Mouse (Mus musculus): ENCODE measurements around the gene Maml3. TPM values are rescaled to one million over a fixed set of nuclear protein-coding genes. Genes with fewer than 3 reads are reported as not detected.

Gene Maml3
- total RNA-seq, 1 experiment = 1.2 TPM

DNA sequence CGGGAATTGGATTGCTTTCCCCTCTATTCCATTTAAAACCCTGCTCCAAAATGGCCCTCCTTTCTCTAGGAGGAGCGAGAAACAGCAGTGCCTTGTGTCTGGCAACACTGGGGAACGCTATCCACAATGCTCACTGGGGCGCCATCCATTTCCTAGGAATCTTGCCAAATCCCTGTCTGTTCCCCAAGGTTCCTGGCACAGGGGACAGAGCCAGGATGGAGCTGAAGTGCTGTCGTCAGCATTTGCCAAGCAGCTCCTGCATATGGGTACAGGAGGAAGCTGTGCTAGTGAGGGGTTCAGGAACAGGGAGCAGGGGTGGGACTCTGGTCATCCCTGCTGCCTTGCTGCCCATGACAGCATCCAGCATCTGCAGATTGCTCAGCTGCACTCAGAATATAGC, 215.1 kb downstream of the Maml3 start:
- in situ Hi-C loops (cut with MboI; ENCODE audit: low sequenced_read_pairs in 2 of 2, unreplicated experiment in 2 of 2) = no loop called here
- no peak for DNase-seq (ENCODE audit: low read depth, low spot score)
- H3K36me3 ChIP-seq (ENCODE audit: control insufficient read depth, insufficient read depth, low read length, poor library complexity, severe bottlenecking) = no peaks in the 10 kb centered on the region
- H3K9me3 ChIP-seq (ENCODE audit: control insufficient read depth, insufficient read depth, low read depth, low read length) = no peaks in the 10 kb centered on the region
- no peak overlapping the region for H3K9ac ChIP-seq (ENCODE audit: insufficient read depth, low read depth, low read length, poor library complexity, severe bottlenecking)
- peaks cover 0 to 9% of the 10 kb centered on the region in 2 experiments; a peak in 1 of 4 replicates for H3K4me1 ChIP-seq (ENCODE audit: control insufficient read depth in 2 of 2, insufficient read depth in 2 of 2, low read length in 2 of 2, poor library complexity in 1 of 2)
- H3K27ac ChIP-seq (ENCODE audit: insufficient read depth, low read depth, low read length, poor library complexity, severe bottlenecking) = no peak overlapping the region
- no peak for TF ChIP-seq ZC3H11A (IDR thresholded peaks at IDR 0.05; ENCODE audit: borderline replicate concordance, low read depth, low read length)
- no peak for TF ChIP-seq MAFK (IDR thresholded peaks at IDR 0.05; ENCODE audit: insufficient read depth, low read depth, low read length)
- no peak for TF ChIP-seq ZNF384 (IDR thresholded peaks at IDR 0.05; ENCODE audit: low read depth, low read length)
- TF ChIP-seq CHD2 (IDR thresholded peaks at IDR 0.05; ENCODE audit: low read depth, low read length) = no peak
- no peak for TF ChIP-seq HCFC1 (IDR thresholded peaks at IDR 0.05; ENCODE audit: borderline replicate concordance, insufficient read depth, low read length)
- no peak overlapping the region for H3K4me3 ChIP-seq (ENCODE audit: insufficient read depth in 1 of 2, low read depth in 1 of 2, low read length in 2 of 2, poor library complexity in 1 of 2, severe bottlenecking in 1 of 2)

DNA sequence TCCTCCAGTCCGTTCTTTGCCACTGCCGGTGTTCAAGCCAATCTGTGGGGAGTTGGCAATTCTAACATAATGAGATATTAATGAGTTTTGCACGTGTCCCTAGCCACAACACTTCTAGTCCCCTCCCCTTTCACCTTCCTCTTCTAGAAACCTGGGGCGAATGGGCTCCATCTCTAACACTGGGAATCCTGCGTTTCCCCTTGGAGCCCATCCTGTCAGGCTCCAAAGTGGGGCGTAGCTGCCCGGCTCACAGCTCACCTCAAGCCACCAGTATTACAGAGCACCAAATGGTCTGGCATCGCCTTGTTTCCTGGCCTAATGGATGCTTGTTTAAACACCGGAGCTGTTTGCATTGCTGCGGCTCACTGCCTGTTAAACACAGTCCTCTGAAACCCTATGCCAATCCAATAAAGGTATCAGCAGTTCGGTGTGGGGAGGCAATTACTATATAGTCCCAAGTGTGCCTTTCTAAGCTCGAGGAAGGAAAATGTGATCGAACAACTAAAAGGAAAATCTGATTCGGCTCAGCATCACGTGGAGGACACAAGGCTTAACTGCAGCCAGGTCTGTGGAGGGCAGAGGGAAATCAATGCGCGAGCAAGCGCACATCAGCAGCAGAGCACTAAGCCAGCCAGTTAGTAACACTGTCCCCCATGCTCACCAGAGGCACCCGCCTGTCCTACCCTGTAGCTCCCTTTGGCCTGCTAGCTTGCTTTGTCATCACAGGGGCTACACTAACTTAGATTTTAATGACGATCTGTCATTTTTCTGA, 216.0 kb downstream of the Maml3 start:
- Histone ChIP-seq H3K9me3 (ENCODE audit: control insufficient read depth, insufficient read depth, low read depth, low read length) (no peaks in the 10 kb centered on the region), H3K9ac (ENCODE audit: insufficient read depth, low read depth, low read length, poor library complexity, severe bottlenecking) (no peak overlapping the region), H3K4me1 (ENCODE audit: control insufficient read depth in 2 of 2, insufficient read depth in 2 of 2, low read length in 2 of 2, poor library complexity in 1 of 2) (peaks cover 0 to 9% of the 10 kb centered on the region in 2 experiments; a peak in 1 of 4 replicates), H3K36me3 (ENCODE audit: control insufficient read depth, insufficient read depth, low read length, poor library complexity, severe bottlenecking) (no peaks in the 10 kb centered on the region), H3K27ac (ENCODE audit: insufficient read depth, low read depth, low read length, poor library complexity, severe bottlenecking) (no peak overlapping the region), H3K4me3 (ENCODE audit: insufficient read depth in 1 of 2, low read depth in 1 of 2, low read length in 2 of 2, poor library complexity in 1 of 2, severe bottlenecking in 1 of 2) (peak overlapping the region in 1 of 2 experiments; percentile 10; a peak in 3 of 4 replicates)
- no peak for TF ChIP-seq MAFK (IDR thresholded peaks at IDR 0.05; ENCODE audit: insufficient read depth, low read depth, low read length)
- no peak for TF ChIP-seq ZNF384 (IDR thresholded peaks at IDR 0.05; ENCODE audit: low read depth, low read length)
- no peak for TF ChIP-seq CHD2 (IDR thresholded peaks at IDR 0.05; ENCODE audit: low read depth, low read length)
- no peak for TF ChIP-seq HCFC1 (IDR thresholded peaks at IDR 0.05; ENCODE audit: borderline replicate concordance, insufficient read depth, low read length)
- in situ Hi-C loops (cut with MboI; ENCODE audit: low sequenced_read_pairs in 2 of 2, unreplicated experiment in 2 of 2) = no loop called here
- DNase-seq (ENCODE audit: low read depth, low spot score) = no peak

DNA sequence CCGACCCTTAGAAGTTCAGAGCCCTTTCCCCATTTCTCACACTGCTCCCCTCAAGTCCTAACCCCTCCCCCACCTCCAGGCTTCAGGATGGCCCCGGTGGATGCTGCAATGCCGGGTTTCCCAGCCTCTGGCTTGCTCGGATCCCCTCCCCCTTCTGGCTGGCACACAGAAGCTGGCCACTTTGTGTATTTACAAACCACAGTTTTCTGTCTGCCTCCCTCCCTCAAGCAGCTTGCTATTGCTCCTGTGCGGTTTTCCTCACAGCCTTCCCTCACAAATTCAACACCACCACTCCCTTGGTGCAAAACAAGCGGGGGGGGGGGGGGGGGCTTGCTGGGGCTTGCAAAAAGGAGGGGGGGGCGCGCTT, 216.6 kb downstream of the Maml3 start:
- Histone ChIP-seq H3K4me3 (ENCODE audit: insufficient read depth in 1 of 2, low read depth in 1 of 2, low read length in 2 of 2, poor library complexity in 1 of 2, severe bottlenecking in 1 of 2) (0 out of 4 replicates have a peak overlapping the region, but pooled peaks of 1 of the 2 experiments have one; percentile 21), H3K36me3 (ENCODE audit: control insufficient read depth, insufficient read depth, low read length, poor library complexity, severe bottlenecking) (no peaks in the 10 kb centered on the region), H3K9me3 (ENCODE audit: control insufficient read depth, insufficient read depth, low read depth, low read length) (no peaks in the 10 kb centered on the region), H3K9ac (ENCODE audit: insufficient read depth, low read depth, low read length, poor library complexity, severe bottlenecking) (no peak overlapping the region), H3K27ac (ENCODE audit: insufficient read depth, low read depth, low read length, poor library complexity, severe bottlenecking) (no peak overlapping the region), H3K4me1 (ENCODE audit: control insufficient read depth in 2 of 2, insufficient read depth in 2 of 2, low read length in 2 of 2, poor library complexity in 1 of 2) (peaks cover 0 to 9% of the 10 kb centered on the region in 2 experiments; a peak in 1 of 4 replicates)
- TF ChIP-seq ZC3H11A (IDR thresholded peaks at IDR 0.05; ENCODE audit: borderline replicate concordance, low read depth, low read length) (no peak), HCFC1 (IDR thresholded peaks at IDR 0.05; ENCODE audit: borderline replicate concordance, insufficient read depth, low read length) (no peak)
- DNase-seq (ENCODE audit: low read depth, low spot score) = no peak
- in situ Hi-C loops (cut with MboI; ENCODE audit: low sequenced_read_pairs in 2 of 2, unreplicated experiment in 2 of 2) = no loop called here

DNA sequence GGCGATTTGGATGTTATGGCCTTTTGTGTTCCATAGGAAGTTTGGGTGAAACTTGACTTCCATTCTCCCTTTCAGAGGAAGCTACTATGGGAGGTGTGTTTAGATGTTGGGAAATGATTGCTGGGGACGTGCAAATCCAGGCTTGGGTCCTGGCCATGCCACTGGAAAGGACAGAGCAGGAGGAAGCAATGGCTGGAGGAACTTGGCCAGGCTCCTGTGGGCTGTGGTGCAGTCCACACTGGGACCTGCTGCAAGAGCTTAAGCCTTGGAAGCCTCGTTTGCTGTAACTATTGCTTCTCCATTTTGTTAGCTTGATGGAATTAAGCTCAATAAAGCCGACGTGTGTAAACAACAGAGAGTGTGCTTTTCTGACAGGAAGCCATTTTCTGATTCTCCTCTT, 219.0 kb downstream of the Maml3 start:
- no peaks in the 10 kb centered on the region for H3K9me3 ChIP-seq (ENCODE audit: control insufficient read depth, insufficient read depth, low read depth, low read length)
- H3K9ac ChIP-seq (ENCODE audit: insufficient read depth, low read depth, low read length, poor library complexity, severe bottlenecking) = no peak overlapping the region
- no peak for DNase-seq (ENCODE audit: low read depth, low spot score)
- H3K27ac ChIP-seq (ENCODE audit: insufficient read depth, low read depth, low read length, poor library complexity, severe bottlenecking) = no peak overlapping the region
- peaks cover 0 to 9% of the 10 kb centered on the region in 2 experiments; a peak in 1 of 4 replicates for H3K4me1 ChIP-seq (ENCODE audit: control insufficient read depth in 2 of 2, insufficient read depth in 2 of 2, low read length in 2 of 2, poor library complexity in 1 of 2)
- in situ Hi-C loops (cut with MboI; ENCODE audit: low sequenced_read_pairs in 2 of 2, unreplicated experiment in 2 of 2) = no loop called here
- TF ChIP-seq HCFC1 (IDR thresholded peaks at IDR 0.05; ENCODE audit: borderline replicate concordance, insufficient read depth, low read length) (no peak), ZNF384 (IDR thresholded peaks at IDR 0.05; ENCODE audit: low read depth, low read length) (no peak), CHD2 (IDR thresholded peaks at IDR 0.05; ENCODE audit: low read depth, low read length) (no peak), MAFK (IDR thresholded peaks at IDR 0.05; ENCODE audit: insufficient read depth, low read depth, low read length) (no peak), ZC3H11A (IDR thresholded peaks at IDR 0.05; ENCODE audit: borderline replicate concordance, low read depth, low read length) (no peak)
- H3K4me3 ChIP-seq (ENCODE audit: insufficient read depth in 1 of 2, low read depth in 1 of 2, low read length in 2 of 2, poor library complexity in 1 of 2, severe bottlenecking in 1 of 2) = no peak overlapping the region
- H3K36me3 ChIP-seq (ENCODE audit: control insufficient read depth, insufficient read depth, low read length, poor library complexity, severe bottlenecking) = no peaks in the 10 kb centered on the region

Data from ES-E14 (cell line).